Mouse (Mus musculus) ES-Bruce4 (cell line): ENCODE measurements around the gene Nkiras1.
"Not testable (repeated sequence)": the region's sequence is repeated elsewhere in the genome, so short reads cannot be mapped to it uniquely, and the experiment has no call there.

Source experiments
- CTCF ChIP-seq: IDR thresholded peaks from one replicate; pipeline ENCODE4 v1.8.1; 2011; ENCODE audit warnings: low read depth, low read length
- POLR2A ChIP-seq: IDR thresholded peaks from one replicate; pipeline ENCODE4 v1.8.1; 2011; ENCODE audit warnings: low read length; ENCODE audit not compliant: insufficient read depth

DNA sequence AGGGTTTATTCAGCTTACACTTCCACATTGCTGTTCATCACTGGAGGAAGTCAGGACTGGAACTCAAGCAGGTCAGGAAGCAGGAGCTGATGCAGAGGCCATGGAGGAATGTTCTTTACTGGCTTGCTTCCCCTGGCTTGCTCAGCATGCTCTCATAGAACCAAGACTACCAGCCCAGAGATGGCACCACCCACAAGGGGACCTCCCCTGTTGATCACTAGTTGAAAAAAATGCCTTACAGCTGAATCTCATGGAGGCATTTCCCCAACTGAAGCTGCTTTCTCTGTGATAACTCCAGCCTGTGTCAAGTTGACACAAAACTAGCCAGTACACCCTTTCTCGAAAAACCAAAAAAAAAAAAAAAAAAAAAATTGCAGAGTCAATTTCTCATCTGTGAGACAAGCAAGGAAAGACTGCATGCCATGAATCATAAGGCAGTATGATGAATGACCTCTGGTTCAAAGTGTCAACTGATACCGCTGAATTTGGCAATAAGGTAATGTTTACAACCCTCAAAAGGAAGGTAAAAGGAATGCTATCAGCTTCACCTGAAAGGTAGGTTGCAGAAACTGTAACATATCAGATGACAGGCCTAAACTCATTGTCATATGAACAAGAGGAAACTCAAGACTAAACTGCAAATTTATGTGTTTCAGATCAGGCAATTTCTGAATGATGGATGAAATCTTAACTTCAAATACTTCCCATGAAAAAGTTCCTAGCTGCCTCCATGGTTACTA is 34.3 kb upstream of the Nkiras1 start:
- TF ChIP-seq POLR2A, CTCF: not testable (repeated sequence)
